ENCODE assay signal across 22 mouse cellular contexts in the genomic region with DNA sequence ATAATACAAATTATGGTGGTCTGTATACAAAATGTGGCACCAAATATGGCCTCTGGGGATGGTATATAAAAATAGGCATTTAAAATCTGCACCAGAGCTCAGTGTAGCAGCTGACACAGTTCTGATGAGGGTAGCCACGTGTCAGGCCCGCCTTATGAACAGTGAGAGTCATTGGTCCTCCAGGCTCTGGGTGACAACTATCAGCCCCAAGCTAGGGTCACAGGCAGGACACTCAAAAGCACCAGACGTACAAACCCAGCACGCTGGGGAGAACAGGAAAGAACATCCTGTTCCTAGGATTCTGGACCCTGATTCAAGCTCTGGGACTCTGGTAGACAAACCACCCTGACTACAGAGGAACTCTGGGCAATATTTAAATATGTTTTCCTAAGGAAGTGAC. TPM values are rescaled to one million over a fixed set of nuclear protein-coding genes. Genes with fewer than 3 reads are reported as not detected.
DNase-seq lines count a peak whose midpoint lies in the region; ATAC-seq lines count a peak whose summit lies in the region.
"Had no signal": no experiment of that assay in that cellular context is flagged by ENCODE, and none has a peak within 500 bp of the region (broad histone marks: within the 10 kb centered on the region; RNA-seq: fewer than 3 reads in every experiment).

No protein-coding gene starts in this region.

- no peak for ATAC-seq in hindbrain, embryonic 13.5 days (ENCODE audit: low FRiP score)
- ATAC-seq in hindbrain, embryonic 16.5 days = no peak
- ATAC-seq in midbrain, embryonic 11.5 days (ENCODE audit: low FRiP score) = no peak
- ATAC-seq: activated CD4-positive, CD25-positive, alpha-beta regulatory T cell, adult 4 months had no signal

- peaks cover 6% of the 10 kb centered on the region for H3K36me3 ChIP-seq in hindbrain, embryonic 13.5 days
- no peaks in the 10 kb centered on the region for H3K36me3 ChIP-seq in hindbrain, embryonic 16.5 days (ENCODE audit: control insufficient read depth, insufficient read depth, low read length)
- no peaks in the 10 kb centered on the region for H3K36me3 ChIP-seq in midbrain, embryonic 11.5 days (ENCODE audit: control insufficient read depth, insufficient read depth, low read length)
- H3K36me3 ChIP-seq in midbrain, embryonic 10.5 days = peaks cover 35% of the 10 kb centered on the region

- H3K4me1 ChIP-seq in hindbrain, embryonic 13.5 days (replicated peaks) = peaks cover 30% of the 10 kb centered on the region
- H3K4me1 ChIP-seq in hindbrain, embryonic 16.5 days (ENCODE audit: control insufficient read depth, insufficient read depth, low read depth, low read length) = no peaks in the 10 kb centered on the region; the same call in 1 of the 2 replicates
- 0 out of 2 replicates have a peak, but pooled peaks cover 1% of the 10 kb centered on the region for H3K4me1 ChIP-seq in midbrain, embryonic 11.5 days (ENCODE audit: control insufficient read depth, insufficient read depth, low read length)
- H3K4me1 ChIP-seq in midbrain, embryonic 10.5 days = peaks cover 9% of the 10 kb centered on the region
- H3K4me1 ChIP-seq: embryonic facial prominence, embryonic 12.5 days; embryonic facial prominence, embryonic 15.5 days; heart, embryonic 15.5 days had no signal

- H3K9ac ChIP-seq in hindbrain, embryonic 13.5 days = 0 out of 2 replicates have a peak overlapping the region, but pooled peaks have one; percentile 1
- no peak overlapping the region for H3K9ac ChIP-seq in hindbrain, embryonic 16.5 days (ENCODE audit: low read depth, low read length)
- no peak overlapping the region for H3K9ac ChIP-seq in midbrain, embryonic 11.5 days (ENCODE audit: low read length)
- H3K9ac ChIP-seq: embryonic facial prominence, embryonic 12.5 days; embryonic facial prominence, embryonic 15.5 days; forebrain, postnatal 0 days; heart, embryonic 15.5 days; hindbrain, embryonic 14.5 days had no signal

- H3K27me3 ChIP-seq in hindbrain, embryonic 13.5 days = no peaks in the 10 kb centered on the region
- H3K27me3 ChIP-seq in hindbrain, embryonic 16.5 days (replicated peaks; ENCODE audit: control insufficient read depth, insufficient read depth, low read length) = no peaks in the 10 kb centered on the region
- no peaks in the 10 kb centered on the region for H3K27me3 ChIP-seq in midbrain, embryonic 11.5 days (ENCODE audit: control insufficient read depth, insufficient read depth, low read length)
- H3K27me3 ChIP-seq in midbrain, embryonic 10.5 days (ENCODE audit: low read depth, poor library complexity, severe bottlenecking) = no peaks in the 10 kb centered on the region
- H3K27me3 ChIP-seq: embryonic facial prominence, embryonic 12.5 days; embryonic facial prominence, embryonic 15.5 days; heart, embryonic 15.5 days had no signal

- no peak overlapping the region for H3K4me2 ChIP-seq in hindbrain, embryonic 13.5 days
- H3K4me2 ChIP-seq in hindbrain, embryonic 16.5 days (ENCODE audit: low read length) = no peak overlapping the region
- H3K4me2 ChIP-seq in midbrain, embryonic 11.5 days = no peak overlapping the region
- H3K4me2 ChIP-seq: embryonic facial prominence, embryonic 12.5 days; embryonic facial prominence, embryonic 15.5 days; heart, embryonic 15.5 days; hindbrain, embryonic 14.5 days had no signal

- intact Hi-C loops in heart, postnatal 25 days (cut with DNase I) = loop anchor here (5.0 kb wide), 1 partner anchor 322 kb away; no protein-coding TSS in a partner anchor

- peak; percentile 49 to 64 for DNase-seq in adrenal gland, adult (ENCODE audit: inconsistent age in 2 of 2, low spot score in 1 of 2)
- no peak for DNase-seq in adrenal gland, adult 18-20 months (ENCODE audit: low spot score in 2 of 2)
- DNase-seq in heart, adult 18-20 months = peak; percentile 23 to 66
- no peak for DNase-seq in heart, postnatal 25 days (ENCODE audit: low spot score)
- DNase-seq in midbrain, embryonic 11.5 days (ENCODE audit: low spot score, missing footprints) = peak; percentile 26
- no peak for DNase-seq in midbrain, embryonic 10.5 days (ENCODE audit: low spot score)
- DNase-seq: cerebellum, adult 11 months; cerebellum, adult 2 months; cerebellum, adult 9-11 months; cerebellum, postnatal 25 days; forebrain, postnatal 0 days; gastrocnemius, postnatal 36 days; heart, postnatal 14 days had no signal

- H3K27ac ChIP-seq in hindbrain, embryonic 13.5 days = no peak overlapping the region
- H3K27ac ChIP-seq in hindbrain, embryonic 16.5 days (ENCODE audit: low read depth, low read length) = no peak overlapping the region
- H3K27ac ChIP-seq in midbrain, embryonic 11.5 days (ENCODE audit: low read depth, low read length) = no peak overlapping the region
- H3K27ac ChIP-seq in midbrain, embryonic 10.5 days (replicated peaks) = no peak overlapping the region
- H3K27ac ChIP-seq: embryonic facial prominence, embryonic 12.5 days; embryonic facial prominence, embryonic 15.5 days; heart, embryonic 10.5 days; heart, embryonic 15.5 days; hindbrain, embryonic 10.5 days; hindbrain, embryonic 14.5 days had no signal

- no peaks in the 10 kb centered on the region for H3K9me3 ChIP-seq in hindbrain, embryonic 13.5 days
- no peaks in the 10 kb centered on the region for H3K9me3 ChIP-seq in hindbrain, embryonic 16.5 days (ENCODE audit: control insufficient read depth, low read length)
- no peaks in the 10 kb centered on the region for H3K9me3 ChIP-seq in midbrain, embryonic 11.5 days (ENCODE audit: control insufficient read depth, low read length)
- no peaks in the 10 kb centered on the region for H3K9me3 ChIP-seq in midbrain, embryonic 10.5 days (replicated peaks)
- H3K9me3 ChIP-seq: embryonic facial prominence, embryonic 12.5 days; embryonic facial prominence, embryonic 15.5 days; heart, embryonic 10.5 days; heart, embryonic 15.5 days; hindbrain, embryonic 10.5 days had no signal

- H3K4me3 ChIP-seq in hindbrain, embryonic 13.5 days = no peak overlapping the region
- no peak overlapping the region for H3K4me3 ChIP-seq in hindbrain, embryonic 16.5 days (ENCODE audit: low read length)
- H3K4me3 ChIP-seq in midbrain, embryonic 11.5 days (ENCODE audit: low read depth, low read length) = no peak overlapping the region
- H3K4me3 ChIP-seq in midbrain, embryonic 10.5 days = no peak overlapping the region
- H3K4me3 ChIP-seq: embryonic facial prominence, embryonic 12.5 days; embryonic facial prominence, embryonic 15.5 days; heart, embryonic 10.5 days; heart, embryonic 15.5 days; hindbrain, embryonic 10.5 days had no signal

- 85% methylated on average over 4 of the region's 4 CpGs for WGBS in hindbrain, embryonic 13.5 days
- whole genome bisulfite sequencing in hindbrain, embryonic 16.5 days = 85% methylated on average over 4 of the region's 4 CpGs
- WGBS in midbrain, embryonic 11.5 days = 80% methylated on average over 4 of the region's 4 CpGs
- 91% methylated on average over 4 of the region's 4 CpGs for WGBS in midbrain, embryonic 10.5 days

RNA-seq across cellular contexts. Expression of a gene that starts 10.0 kb away (rescaled TPM):
- 10 to 100 TPM; 21.5 to 22.4 TPM for total RNA-seq in adrenal gland, adult 18-20 months (2021)
- total RNA-seq in heart, adult 18-20 months (2021) = 10 to 100 TPM; 17.6 to 18.7 TPM
- total RNA-seq in heart, postnatal 25 days (2021) = 10 to 100 TPM; 19.4 to 20.7 TPM
- polyA plus RNA-seq in hindbrain, embryonic 13.5 days (2015; fragmentation: Nextera tagmentation; extraction: Ambion mirVana) = 17.7 and 19.1 TPM in 2 replicates
- polyA plus RNA-seq in hindbrain, embryonic 16.5 days (2015; fragmentation: Nextera tagmentation; extraction: Ambion mirVana) = 19.6 and 20.6 TPM in 2 replicates
- 15.5 and 15.8 TPM in 2 replicates for polyA plus RNA-seq in midbrain, embryonic 11.5 days (2014; fragmentation: Nextera tagmentation; extraction: Ambion mirVana)
- 26.2 and 28.3 TPM in 2 replicates for polyA plus RNA-seq in midbrain, embryonic 10.5 days (2016; fragmentation: Nextera tagmentation; extraction: Ambion mirVana)

RNA-seq across cellular contexts. Expression of a gene that starts 13.9 kb away (rescaled TPM):
- total RNA-seq in adrenal gland, adult 18-20 months (2021) = 10 to 100 TPM; 84.3 to 87.9 TPM
- 10 to 100 TPM; 49.8 to 51.4 TPM for total RNA-seq in heart, adult 18-20 months (2021)
- total RNA-seq in heart, postnatal 25 days (2021) = 10 to 100 TPM; 45.3 to 46.0 TPM
- polyA plus RNA-seq in hindbrain, embryonic 13.5 days (2015; fragmentation: Nextera tagmentation; extraction: Ambion mirVana) = 23.0 and 23.7 TPM in 2 replicates
- polyA plus RNA-seq in hindbrain, embryonic 16.5 days (2015; fragmentation: Nextera tagmentation; extraction: Ambion mirVana) = 20.6 and 22.7 TPM in 2 replicates
- 30.5 and 30.9 TPM in 2 replicates for polyA plus RNA-seq in midbrain, embryonic 11.5 days (2014; fragmentation: Nextera tagmentation; extraction: Ambion mirVana)
- polyA plus RNA-seq in midbrain, embryonic 10.5 days (2016; fragmentation: Nextera tagmentation; extraction: Ambion mirVana) = 20.8 and 25.6 TPM in 2 replicates

Comparison
In these comparisons a context has a peak if more than half of its experiments do, and no peak if none do; other contexts are left out.
1. DNase-seq: peak in adrenal gland, adult (2 of 2), heart, adult 18-20 months (2 of 2) and midbrain, embryonic 11.5 days (single experiment); none in adrenal gland, adult 18-20 months (0 of 2), heart, postnatal 25 days (single experiment) and midbrain, embryonic 10.5 days (single experiment).